Comparison of ENCODE assay signal across 12 mouse cellular contexts in genomic region chr7:132245730-132246129, GRCm38 (mm10).
DNase-seq lines count a peak whose midpoint lies in the region; ATAC-seq and TF ChIP-seq lines count a peak whose summit lies in the region.
"Had no signal": no experiment of that assay in that cellular context is flagged by ENCODE, and none has a peak within 500 bp of the region (broad histone marks: within the 10 kb centered on the region; RNA-seq: fewer than 3 reads in every experiment).

No protein-coding gene starts in this region.

- intact Hi-C loops in heart, postnatal 14 days (cut with DNase I): loop anchor here (5.0 kb wide), 1 partner anchor 42 kb away; no protein-coding TSS in a partner anchor

- no peak overlapping the region for H3K9ac ChIP-seq in midbrain, embryonic 16.5 days (ENCODE audit: low read depth, low read length)
- no peak overlapping the region for H3K9ac ChIP-seq in stomach, postnatal 0 days (ENCODE audit: low read length)
- H3K9ac ChIP-seq: embryonic facial prominence, embryonic 13.5 days; liver, embryonic 13.5 days had no signal

- peaks cover 58% of the 10 kb centered on the region for H3K36me3 ChIP-seq in midbrain, embryonic 10.5 days
- H3K36me3 ChIP-seq in midbrain, embryonic 16.5 days (ENCODE audit: control insufficient read depth, insufficient read depth, low read length): no peaks in the 10 kb centered on the region
- H3K36me3 ChIP-seq in stomach, postnatal 0 days (ENCODE audit: control insufficient read depth, insufficient read depth, low read length): peaks cover 8% of the 10 kb centered on the region

- H3K4me3 ChIP-seq in midbrain, embryonic 10.5 days: no peak overlapping the region
- H3K4me3 ChIP-seq in midbrain, embryonic 16.5 days (ENCODE audit: low read depth, low read length): no peak overlapping the region
- no peak overlapping the region for H3K4me3 ChIP-seq in stomach, postnatal 0 days (ENCODE audit: low read depth, low read length)
- H3K4me3 ChIP-seq: embryonic facial prominence, embryonic 13.5 days; liver, embryonic 13.5 days; myocyte had no signal

- peaks cover 58% of the 10 kb centered on the region for H3K4me1 ChIP-seq in midbrain, embryonic 10.5 days
- H3K4me1 ChIP-seq in midbrain, embryonic 16.5 days (ENCODE audit: control insufficient read depth, insufficient read depth, low read length): peaks cover 19% of the 10 kb centered on the region
- no peaks in the 10 kb centered on the region for H3K4me1 ChIP-seq in stomach, postnatal 0 days (replicated peaks; ENCODE audit: control insufficient read depth, insufficient read depth)

- H3K27me3 ChIP-seq in midbrain, embryonic 10.5 days (ENCODE audit: low read depth, poor library complexity, severe bottlenecking): no peaks in the 10 kb centered on the region
- H3K27me3 ChIP-seq in midbrain, embryonic 16.5 days (ENCODE audit: control insufficient read depth, insufficient read depth, low read depth, low read length): no peaks in the 10 kb centered on the region
- no peaks in the 10 kb centered on the region for H3K27me3 ChIP-seq in stomach, postnatal 0 days (ENCODE audit: control insufficient read depth, insufficient read depth, low read length)
- H3K27me3 ChIP-seq: embryonic facial prominence, embryonic 13.5 days; liver, embryonic 13.5 days had no signal

- peak overlapping the region; percentile 94 for H3K27ac ChIP-seq in midbrain, embryonic 10.5 days (replicated peaks)
- no peak overlapping the region for H3K27ac ChIP-seq in midbrain, embryonic 16.5 days (ENCODE audit: low read length)
- 0 out of 2 replicates have a peak overlapping the region, but pooled peaks have one; percentile 18 for H3K27ac ChIP-seq in stomach, postnatal 0 days (replicated peaks)
- H3K27ac ChIP-seq: embryonic facial prominence, embryonic 13.5 days; liver, embryonic 13.5 days had no signal

- no peak overlapping the region for H3K4me2 ChIP-seq in midbrain, embryonic 16.5 days (ENCODE audit: low read length)
- no peak overlapping the region for H3K4me2 ChIP-seq in stomach, postnatal 0 days (replicated peaks; ENCODE audit: low read depth)
- H3K4me2 ChIP-seq: embryonic facial prominence, embryonic 13.5 days; liver, embryonic 13.5 days had no signal

- DNase-seq in heart, adult 9 months (ENCODE audit: low spot score in 2 of 2): peak; percentile 57 to 87
- no peak for DNase-seq in heart, postnatal 14 days
- no peak for DNase-seq in midbrain, embryonic 10.5 days (ENCODE audit: low spot score)
- DNase-seq in kidney, postnatal 14 days: peak; percentile 64
- no peak for DNase-seq in stomach, postnatal 0 days (ENCODE audit: low spot score)
- no peak for DNase-seq in left cerebral cortex, adult 18-20 months (ENCODE audit: low spot score in 2 of 2)
- DNase-seq: cerebellum, postnatal 14 days; liver, embryonic 13.5 days had no signal

- ATAC-seq in midbrain, embryonic 16.5 days: no peak
- no peak for ATAC-seq in stomach, postnatal 0 days (ENCODE audit: low FRiP score, low TSS enrichment)
- ATAC-seq: hindbrain, embryonic 16.5 days had no signal

- WGBS in midbrain, embryonic 10.5 days: 90% methylated on average over 6 of the region's 6 CpGs
- 89% methylated on average over 6 of the region's 6 CpGs for WGBS in midbrain, embryonic 16.5 days
- 83% methylated on average over 6 of the region's 6 CpGs for WGBS in stomach, postnatal 0 days

- TF ChIP-seq CTCF in stomach, postnatal 0 days (IDR thresholded peaks at IDR 0.05; ENCODE audit: low read depth): no peak

- TF ChIP-seq EP300 in stomach, postnatal 0 days (optimal IDR thresholded peaks at IDR 0.05): no peak

- no peaks in the 10 kb centered on the region for H3K9me3 ChIP-seq in midbrain, embryonic 10.5 days (replicated peaks)
- H3K9me3 ChIP-seq in midbrain, embryonic 16.5 days (replicated peaks; ENCODE audit: control insufficient read depth, low read length, poor library complexity, severe bottlenecking): no peaks in the 10 kb centered on the region
- H3K9me3 ChIP-seq in stomach, postnatal 0 days (ENCODE audit: control insufficient read depth, low read length): no peaks in the 10 kb centered on the region
- H3K9me3 ChIP-seq: embryonic facial prominence, embryonic 13.5 days; liver, embryonic 13.5 days had no signal

Comparison
In these comparisons a context has a peak if more than half of its experiments do, and no peak if none do; other contexts are left out.
1. DNase-seq: peak in heart, adult 9 months (2 of 2) and kidney, postnatal 14 days (single experiment); none in heart, postnatal 14 days (0 of 2), midbrain, embryonic 10.5 days (single experiment), stomach, postnatal 0 days (single experiment) and left cerebral cortex, adult 18-20 months (0 of 2).